Mouse (Mus musculus) kidney, postnatal 25 days (tissue): ENCODE measurements around the gene Pcsk2.

ENCODE experiments used
- DNase-seq, 2 experiments: peaks; one replicate each; pipeline ENCODE4 v3.0.0; 2021; ENCODE audit warnings: mixed read lengths in 2 of 2

Gene Pcsk2

DNA sequence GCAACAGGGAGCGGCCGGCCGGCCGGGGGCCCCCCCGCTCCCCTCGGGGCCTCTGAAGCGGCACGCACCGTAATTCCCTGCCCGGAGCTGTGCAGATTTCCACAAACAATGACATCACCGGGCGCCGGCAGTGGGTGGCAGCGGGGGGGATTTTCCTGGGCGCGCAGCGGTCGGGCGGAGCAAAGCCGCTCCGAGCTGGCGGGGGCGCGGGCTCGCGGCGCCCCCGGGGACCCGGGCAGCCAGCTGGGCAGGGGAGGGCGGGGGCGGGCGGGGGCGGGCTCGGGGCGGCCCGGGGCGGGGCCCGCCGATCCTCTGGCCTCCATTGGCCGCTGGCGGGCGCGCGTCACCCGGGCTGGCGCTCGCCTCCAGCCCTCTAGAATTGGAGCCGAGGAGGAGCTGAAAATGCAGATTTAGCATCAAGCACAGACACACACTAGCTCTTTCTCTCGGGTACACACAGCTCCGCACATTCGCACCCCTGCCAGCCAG is at the start of gene Pcsk2:
Pcsk2 (plus strand) TSS at position 399 of the 489 bp plus-strand sequence.
- no peak for DNase-seq

DNA sequence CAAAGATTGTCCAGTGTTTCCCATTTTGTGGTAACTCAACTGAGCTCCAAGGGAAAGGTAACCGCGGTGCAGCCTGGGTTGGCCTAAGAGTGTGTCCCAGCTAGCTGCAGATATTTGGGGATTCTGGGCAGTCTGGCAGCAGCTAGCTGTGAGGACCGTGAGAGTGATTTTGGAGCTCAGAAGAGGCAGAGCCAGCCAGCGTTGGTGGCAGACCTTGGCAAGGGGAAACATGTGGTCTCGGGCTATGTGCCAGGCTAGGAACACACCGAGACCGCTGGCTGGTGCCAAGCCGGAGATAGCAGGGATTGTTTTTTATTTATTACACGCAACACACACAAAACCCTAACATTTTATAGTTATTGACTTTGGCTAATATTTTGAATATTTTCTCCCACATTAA is 45.1 kb upstream of the Pcsk2 start:
- DNase-seq: no peak

DNA sequence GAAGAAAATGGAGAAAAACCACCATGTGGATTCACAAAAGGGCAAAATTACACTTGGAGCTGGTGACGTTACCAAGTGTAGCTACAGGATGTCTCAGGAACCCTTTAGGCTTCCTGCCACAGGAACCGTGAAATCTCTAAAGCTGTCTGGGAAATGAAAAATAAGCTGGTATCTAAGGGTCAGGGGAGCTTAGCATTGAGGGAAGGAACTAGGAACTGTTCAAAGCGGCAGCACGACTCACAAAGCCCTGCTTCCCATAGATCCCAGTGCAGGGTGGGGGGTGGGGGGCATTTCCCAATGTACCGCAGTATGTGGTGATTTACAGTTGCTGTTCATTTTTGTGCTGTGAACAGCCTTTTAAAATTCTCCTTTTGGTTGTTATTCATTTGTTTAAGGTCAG is 44.2 kb upstream of the Pcsk2 start:
- no peak for DNase-seq

DNA sequence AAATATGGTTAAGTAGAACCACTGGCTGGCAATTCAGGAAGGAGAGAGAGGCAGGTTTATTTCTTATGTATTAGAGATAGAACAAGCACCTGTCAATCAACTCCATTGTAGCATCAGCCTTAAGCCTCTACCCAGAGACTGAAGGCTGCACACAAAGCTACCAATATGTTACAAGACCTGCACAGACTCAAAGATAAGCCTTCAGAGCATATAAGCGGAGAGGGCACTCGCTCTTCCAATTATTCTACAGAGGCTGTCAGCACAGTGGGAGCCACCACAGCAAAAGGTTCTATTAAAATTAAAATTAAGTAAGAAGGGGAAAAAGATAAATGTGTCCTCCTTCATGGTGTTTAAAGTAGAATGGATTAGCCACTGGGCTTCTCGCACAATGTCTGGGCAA is 43.8 kb upstream of the Pcsk2 start:
- DNase-seq: no peak

DNA sequence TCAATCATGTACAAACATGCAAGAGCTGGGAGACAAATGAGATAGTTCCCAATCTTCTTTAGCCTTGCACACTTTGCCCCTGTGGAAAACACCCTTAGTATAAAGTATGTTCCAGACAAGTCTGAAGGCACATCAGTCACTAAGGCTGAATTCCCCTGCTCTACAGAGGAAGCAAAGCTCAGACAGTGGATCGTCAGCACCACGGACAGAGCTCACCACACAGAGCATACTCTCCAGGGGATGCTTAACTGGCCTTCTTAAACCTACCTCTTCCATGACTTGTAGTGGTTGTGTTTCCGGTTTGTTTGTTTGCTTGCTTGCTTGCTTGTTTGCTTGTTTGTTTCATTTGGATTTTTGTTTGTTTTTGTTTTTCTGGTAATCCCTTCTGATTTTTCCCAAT is 9.5 kb upstream of the Pcsk2 start:
- DNase-seq: peak; percentile 50 to 59

DNA sequence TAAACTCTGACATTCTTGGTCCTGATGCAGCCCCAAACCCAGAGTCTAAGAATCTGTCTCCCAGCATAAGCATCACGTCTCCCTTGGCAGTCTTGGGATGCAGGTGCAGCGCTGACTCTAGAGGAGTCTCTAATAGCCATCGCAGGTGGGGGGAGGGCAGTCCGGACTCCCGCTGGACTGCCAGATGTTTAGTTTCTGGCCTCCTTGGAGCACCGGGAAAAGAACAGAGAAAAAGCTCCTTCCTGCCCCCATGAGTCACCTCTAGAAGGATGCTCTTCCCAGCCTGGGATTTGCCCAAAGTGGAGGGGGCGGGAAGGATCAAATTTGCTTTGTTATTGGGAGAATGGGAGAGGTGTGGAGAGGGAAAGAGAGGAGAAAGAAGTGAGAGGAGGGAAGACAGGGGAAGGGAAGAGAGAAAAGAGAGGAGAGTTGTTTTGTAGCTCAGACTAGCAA is 631 bp upstream of the Pcsk2 start:
- no peak for DNase-seq

DNA sequence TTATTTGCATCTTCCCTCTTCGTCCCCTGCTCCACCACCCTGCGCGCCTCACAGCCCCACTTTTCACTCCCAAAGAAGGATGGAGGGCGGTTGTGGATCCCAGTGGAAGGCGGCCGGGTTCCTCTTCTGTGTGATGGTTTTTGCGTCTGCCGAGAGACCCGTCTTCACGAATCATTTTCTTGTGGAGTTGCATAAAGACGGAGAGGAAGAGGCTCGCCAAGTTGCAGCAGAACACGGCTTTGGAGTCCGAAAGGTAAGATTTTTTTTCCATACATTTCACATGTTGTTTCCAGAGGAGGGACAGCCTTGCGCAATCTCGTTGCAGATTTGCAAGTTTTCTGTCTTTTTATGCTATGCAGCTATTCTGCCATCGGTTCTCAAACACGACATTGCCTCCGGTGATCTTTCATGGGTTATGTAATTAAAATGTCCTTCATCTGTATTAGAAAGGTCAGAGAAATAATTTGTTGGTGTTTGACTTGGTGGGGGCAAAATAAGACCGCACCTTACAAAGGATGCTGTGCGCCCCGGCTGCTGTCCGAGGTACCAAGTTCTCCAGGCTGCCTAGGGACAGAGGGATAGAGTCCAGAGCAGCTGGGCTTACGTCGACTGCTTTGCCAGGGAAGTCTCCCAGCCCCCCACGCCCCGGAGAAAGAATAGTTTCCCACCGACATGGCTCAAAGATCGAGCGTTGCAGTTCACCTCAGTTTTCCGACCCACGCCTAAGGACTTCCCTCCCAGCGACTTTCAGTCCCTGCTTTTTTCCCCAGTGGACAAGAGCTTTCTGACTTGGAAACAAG is 656 bp downstream of the Pcsk2 start:
- no peak for DNase-seq

DNA sequence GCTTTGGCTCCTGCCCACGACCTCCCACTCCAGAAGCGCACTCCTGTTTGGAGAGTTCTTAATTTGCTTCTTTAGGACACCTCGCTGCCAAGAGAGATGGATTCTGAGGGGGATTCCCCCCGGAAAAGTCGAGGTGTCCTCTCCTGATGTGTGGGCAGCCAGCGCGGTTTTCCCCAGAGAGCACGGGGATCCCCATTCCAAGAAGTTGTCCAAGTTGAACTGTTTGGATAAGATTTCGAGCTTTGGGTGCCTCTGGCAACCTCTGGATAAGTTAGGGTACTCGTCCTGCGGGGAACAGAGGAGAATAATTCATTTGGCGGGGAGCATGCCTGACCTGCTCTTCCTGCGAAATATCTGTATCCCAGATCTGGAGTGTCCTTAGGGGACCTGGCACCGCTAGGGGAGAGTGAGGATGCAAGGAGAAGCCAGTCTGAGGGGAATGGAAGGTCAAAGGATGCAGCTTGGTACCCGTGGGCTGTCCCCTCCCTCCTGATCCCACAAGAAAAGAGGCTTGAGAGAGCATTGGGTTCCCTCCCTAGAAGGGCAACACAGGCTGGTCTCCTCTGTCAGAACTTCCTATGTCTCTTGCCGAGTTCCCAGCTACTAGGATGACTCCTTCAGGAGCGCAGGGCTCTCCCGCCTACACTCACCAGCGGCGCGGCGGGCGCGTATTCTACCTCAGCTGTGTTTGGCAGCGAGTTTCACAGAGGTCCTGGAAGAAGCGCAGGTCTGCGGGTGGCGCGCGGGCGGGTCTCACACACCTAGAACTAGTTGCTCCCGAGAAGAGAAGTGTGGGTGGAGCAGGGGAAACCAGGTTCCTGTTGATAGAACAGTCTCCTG is 1.5 kb downstream of the Pcsk2 start:
- no peak for DNase-seq

DNA sequence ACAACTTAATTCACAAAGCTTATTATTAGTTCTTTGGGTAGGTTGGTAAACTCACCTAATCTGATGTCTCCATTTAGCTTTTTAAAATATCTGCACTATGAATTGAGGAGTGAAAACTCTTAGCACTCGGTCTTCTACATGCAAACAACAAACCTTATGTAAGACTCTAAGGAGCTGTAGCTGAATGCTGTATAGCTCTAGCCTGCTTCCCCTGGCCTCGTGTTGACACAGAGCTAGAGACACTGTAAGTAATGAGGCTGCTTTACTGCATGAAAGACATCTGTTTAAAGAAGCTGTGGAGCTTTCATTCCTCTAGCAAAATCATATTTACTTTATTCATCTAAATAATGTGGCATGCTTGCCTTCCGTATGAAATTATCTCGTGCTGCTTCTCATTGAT is 14.4 kb downstream of the Pcsk2 start:
- DNase-seq: no peak

DNA sequence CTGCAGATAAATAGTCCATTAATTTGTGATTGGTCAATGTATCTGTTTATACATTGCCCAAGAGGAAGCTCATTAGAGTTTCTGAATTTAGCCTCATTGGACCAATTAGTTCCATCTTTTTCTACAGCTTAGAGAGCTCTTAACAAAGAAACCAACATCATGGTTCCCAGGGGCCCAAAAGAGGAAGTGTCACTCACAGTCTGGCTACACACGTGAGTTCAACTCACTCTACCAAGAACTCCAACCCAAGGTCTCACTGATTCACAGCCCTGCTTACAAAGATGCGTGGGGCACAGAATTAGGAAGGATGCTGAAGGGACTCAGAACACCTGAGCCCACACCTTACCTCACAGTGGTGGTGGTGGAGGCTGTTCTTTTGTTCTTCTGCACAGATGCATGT is 19.1 kb downstream of the Pcsk2 start:
- DNase-seq: no peak

DNA sequence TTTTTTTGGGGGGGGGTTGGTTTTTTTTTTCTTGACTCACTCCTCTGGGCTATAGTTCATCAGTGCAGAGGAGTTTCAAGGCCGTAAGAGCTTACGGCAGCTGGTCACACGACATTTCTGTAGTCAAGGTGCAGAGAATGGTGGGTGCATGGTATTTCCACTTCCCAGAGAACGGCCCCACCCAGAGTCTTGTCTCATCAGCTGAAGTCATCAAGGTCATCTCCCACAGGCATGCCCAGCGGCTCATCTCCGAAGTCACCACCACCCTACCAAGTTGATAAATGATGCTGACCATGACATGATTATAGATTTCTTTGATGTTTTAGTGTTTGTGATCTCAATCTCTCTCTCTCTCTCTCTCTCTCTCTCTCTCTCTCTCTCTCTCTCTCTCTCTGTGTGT is 20.0 kb downstream of the Pcsk2 start:
- no peak for DNase-seq

DNA sequence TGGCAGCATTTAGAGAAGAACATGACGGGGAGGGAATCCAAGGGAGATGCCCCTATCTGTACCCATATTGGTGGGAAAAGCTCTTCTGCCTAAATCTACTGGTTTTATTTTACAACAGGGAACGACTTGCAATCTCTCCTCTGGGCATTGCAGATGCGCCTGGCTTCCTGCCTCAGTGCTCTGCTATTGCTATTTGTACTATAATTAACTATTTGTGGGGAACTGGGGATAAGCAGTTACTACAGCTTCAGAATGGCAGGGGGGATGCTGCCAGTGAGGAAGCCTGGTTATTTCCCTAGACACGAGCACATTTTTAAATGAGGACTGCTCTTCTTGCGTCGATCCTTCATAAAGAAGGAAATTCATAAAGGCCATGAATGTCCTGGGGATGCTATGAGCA is 39.4 kb downstream of the Pcsk2 start:
- DNase-seq: no peak

DNA sequence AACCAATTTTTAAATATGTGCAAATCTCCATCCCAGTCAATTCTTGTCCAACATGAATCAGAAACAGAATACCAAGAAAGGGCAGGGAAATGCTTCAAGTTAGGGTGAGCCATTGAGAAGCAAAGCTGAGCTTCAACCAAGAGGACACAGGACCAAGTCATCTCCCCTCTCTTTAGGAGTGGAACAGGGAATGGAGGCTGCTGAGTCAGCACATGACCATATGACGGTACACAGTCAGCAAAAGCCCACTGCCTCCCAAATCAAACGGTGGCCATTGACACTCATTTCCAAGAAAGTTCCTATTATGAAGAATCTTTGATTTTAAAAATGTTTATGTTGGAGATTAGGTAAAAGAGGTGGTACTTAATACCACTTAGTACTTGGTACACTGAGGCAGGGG is 44.4 kb downstream of the Pcsk2 start:
- no peak for DNase-seq

DNA sequence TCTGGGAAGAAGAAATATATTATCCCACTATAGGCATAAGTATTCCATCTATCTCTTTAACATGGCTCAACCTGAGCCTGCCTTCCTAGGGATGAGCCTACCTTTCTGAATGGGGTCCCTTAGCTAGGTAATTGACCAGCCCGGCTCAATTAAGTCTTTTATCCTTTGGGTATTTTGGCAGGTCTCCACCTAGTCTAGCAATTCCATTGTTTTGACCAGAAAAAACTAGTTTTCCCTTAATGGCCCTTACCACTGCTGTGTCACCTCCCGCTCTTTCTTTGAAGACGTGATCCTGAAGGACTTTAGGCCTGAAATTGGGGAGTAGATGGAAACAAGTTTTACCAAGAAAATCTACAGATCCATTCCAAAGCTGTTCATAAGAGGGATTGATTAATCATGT is 57.1 kb downstream of the Pcsk2 start:
- DNase-seq: no peak

DNA sequence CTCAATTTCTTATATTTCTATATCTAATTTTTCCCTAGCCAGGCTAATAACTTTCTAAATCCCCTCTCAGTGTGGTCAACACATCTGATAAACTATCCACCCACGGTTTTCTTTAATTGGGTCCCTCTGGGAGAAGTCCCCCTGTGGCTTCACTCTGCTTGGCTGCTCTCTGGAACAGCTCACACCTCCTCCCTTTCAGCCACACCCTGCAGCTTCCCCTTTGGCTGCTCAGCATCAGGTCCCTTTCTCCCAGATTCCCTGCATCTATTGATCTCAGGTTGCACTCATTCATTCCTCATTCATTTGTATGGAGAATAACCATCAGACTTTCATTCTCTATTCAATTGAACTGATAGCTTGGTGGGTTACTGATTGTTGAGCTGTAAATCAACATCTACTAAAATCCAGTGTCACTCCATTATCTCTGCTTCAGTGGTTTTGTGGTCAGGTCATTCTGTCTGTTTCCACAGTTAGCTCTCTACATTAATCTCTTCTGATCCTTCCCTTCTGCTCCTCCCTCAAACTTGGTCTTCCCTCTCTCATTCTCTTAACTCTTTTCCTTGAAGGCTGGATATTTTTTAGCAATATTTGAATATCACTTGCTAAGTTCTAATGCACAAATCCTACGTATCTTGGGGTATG is 58.0 kb downstream of the Pcsk2 start:
- DNase-seq: no peak

DNA sequence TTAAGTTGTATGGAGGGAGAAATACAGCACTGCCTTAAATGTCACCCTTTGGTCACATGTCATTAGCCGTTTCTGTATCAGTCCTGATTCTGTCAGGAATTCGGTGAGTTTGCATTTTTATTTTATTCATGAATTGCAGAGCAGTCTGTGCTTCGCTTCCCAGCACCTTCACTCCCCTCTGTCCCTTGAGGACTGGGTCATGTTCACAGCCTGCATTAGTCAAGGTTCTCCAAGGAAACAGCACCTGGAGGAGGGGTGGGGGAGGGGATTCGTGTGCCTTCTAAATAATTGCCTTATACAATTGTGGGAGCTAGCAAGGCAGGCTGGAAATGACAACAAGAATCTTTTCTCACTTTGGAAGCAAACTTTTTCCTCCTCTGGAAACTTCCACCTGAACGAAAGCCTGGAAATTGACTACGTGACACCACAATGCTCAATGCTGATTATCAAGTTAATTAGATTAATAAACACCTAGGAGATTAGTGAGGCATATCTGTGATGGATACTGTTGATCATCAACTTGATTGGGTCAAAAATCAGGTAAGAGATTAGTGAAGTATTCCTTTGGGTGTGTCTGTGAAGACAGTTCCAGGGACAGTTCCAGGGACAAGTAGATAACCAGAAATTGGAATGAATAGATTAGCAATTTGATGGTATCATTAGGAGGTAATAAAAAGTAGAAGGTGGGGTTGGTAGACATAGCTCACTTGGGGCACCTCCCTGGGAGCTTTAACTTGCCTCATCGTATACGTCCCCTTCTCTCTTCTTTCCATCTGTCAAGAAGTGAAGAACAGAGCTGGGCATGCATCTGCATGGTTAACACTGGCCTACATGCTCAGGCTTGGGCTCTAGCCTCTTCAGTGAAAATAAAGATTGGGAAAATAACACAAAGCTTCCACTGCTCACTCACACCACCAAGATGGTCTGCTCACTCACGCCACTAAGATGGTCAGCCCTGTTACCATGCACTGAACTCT is 64.7 kb downstream of the Pcsk2 start:
- DNase-seq: no peak

DNA sequence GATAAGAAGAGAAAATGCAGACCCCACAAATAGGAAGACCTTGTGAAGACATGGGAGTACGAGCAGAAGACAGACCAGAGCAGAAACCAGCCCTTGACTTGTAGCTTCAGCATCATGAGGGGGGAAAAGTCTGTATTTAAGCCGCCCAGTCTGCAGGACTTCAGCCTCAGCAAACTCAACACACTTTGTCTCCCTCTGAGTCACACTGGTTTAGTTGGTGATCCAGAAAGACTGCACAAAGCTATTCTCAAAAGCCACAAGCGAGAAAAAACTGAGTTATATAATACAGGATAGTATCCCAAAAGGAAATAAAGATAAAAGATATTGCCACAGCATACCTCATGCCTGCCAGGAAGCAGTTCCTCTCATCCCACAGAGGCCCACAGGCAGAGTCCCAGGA is 67.5 kb downstream of the Pcsk2 start:
- no peak for DNase-seq

DNA sequence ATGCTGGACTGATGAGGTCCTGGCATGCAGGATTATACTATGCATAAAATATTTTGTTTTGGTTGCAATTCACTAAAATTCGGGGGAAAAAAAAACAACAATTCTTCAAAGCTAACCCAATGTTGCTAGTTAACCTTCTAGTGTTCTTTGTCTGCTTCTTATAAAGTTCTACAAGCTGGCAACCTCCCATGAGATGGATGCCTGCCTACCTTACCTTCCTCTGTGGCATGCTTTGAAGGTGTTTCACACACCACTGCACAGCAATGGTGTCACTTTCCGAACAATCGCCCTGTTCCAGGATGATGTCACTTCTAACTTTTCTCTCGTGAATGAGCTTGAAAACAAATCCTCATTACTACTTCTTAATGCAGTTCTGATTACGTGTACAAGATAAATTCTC is 68.8 kb downstream of the Pcsk2 start:
- DNase-seq: no peak

DNA sequence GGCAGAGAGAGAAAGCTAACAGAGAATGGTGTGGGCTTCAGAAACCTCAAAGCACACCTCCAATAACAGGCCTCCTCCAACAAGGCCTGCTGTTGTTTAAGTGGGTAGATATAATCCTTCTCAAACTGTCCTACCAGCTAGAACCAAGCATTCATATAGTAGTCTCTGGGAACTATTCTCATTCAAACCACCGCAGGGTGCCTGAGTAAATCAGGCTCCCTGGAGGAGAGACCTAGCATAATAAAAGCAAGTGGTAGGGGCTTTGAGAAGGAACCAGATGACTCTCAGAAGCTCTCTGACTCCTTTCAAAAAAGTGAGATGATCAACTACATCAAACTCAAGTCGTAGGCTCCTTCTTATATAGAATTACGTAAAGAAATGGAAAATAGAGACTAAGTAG is 75.0 kb downstream of the Pcsk2 start:
- no peak for DNase-seq

DNA sequence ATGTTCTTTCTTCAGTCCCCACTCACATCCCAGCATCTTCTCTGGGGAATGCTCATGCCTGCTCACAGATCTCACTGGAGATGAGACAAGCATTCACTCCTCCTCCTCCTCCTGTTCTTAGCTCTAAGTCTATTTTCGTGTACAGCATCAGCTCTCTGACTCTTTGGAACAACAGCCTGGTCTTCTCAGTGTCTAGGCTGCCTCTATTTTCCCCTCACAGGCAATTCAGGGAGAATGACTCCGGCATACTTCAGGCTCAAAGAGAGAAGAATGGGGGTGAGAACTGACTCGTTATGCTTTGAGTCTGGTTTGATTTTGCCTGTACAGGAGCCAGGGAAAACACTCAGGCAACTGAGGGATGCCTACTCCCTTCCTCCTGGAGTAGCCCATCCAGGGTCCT is 78.0 kb downstream of the Pcsk2 start:
- no peak for DNase-seq

DNA sequence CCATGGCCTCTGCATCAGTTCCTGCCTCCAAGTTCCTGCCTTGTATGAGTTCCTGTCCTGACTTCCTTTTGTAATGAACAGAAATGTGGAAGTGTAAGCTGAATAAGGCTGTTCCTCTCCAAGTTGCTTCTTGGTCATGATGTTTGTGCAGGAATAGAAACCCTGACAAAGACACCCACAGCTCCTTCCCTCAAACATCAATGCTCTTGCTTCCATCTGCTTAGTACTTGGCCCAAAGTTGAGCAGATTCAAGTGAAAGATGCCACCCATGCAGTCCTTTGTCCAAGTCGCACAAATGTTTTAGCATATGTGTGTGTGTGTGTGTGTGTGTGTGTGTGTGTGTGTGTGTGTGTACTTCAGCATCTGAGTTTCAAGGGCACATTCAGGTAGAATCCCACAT is 97.3 kb downstream of the Pcsk2 start:
- DNase-seq: no peak

DNA sequence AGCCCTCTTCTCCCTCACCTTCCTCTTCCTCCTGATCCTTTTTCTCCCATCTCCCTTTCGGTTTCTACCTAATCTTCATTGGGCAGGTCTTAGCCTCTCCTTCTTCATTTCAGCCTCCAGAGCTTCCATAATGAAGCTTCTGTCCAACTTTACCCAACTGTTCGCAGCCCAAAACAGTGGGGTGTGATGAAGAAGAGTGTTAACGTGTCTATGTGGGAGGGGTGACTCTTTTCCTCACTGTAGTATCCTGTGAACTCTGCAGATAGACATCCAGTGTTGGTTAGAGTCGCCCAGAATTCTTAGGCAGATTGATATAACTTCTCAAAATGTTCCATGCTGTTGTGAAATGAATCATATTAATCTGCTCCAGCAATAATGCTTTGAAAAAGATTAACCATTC is 98.4 kb downstream of the Pcsk2 start:
- no peak for DNase-seq
